Mouse (Mus musculus) embryonic facial prominence, embryonic 13.5 days (tissue): Measurements from ENCODE around the gene Itfg1. TPM values are rescaled to one million over a fixed set of nuclear protein-coding genes. Genes with fewer than 3 reads are reported as not detected.
A peak's percentile ranks its signal among the peaks of the same experiment; 100 is the strongest.
"Not testable (repeated sequence)": the region's sequence is repeated elsewhere in the genome, so short reads cannot be mapped to it uniquely, and the experiment has no call there.

Experiments used
- ATAC-seq: fragments of 200-750 bp; cut with Nextera tagmentation; 2 replicates; pipeline ENCODE4 v1.8.0; 2017; ENCODE audit warnings: low read depth; ENCODE audit not compliant: insufficient number of reproducible peaks, insufficient read depth, low FRiP score, low TSS enrichment
- H3K27ac ChIP-seq: fragments of 300-500 bp; sonication (generic); 2 replicates; pipeline ENCODE4 v1.5.1; 2015; ENCODE audit warnings: moderate library complexity, mild to moderate bottlenecking, inconsistent platforms
- H3K27me3 ChIP-seq: fragments of 300-500 bp; sonication (generic); 2 replicates; pipeline ENCODE4 v1.6.1; 2015; ENCODE audit warnings: mild to moderate bottlenecking, inconsistent platforms
- H3K36me3 ChIP-seq: fragments of 300-500 bp; sonication (generic); 2 replicates; pipeline ENCODE4 v1.6.1; 2015; ENCODE audit warnings: mild to moderate bottlenecking, inconsistent platforms
- H3K4me1 ChIP-seq: fragments of 300-500 bp; sonication (generic); 2 replicates; pipeline ENCODE4 v1.6.1; 2015; ENCODE audit warnings: inconsistent platforms
- H3K4me2 ChIP-seq: fragments of 300-500 bp; sonication (generic); 2 replicates; pipeline ENCODE4 v1.6.1; 2015; ENCODE audit warnings: moderate library complexity, mild to moderate bottlenecking, inconsistent platforms
- H3K4me3 ChIP-seq: fragments of 300-500 bp; sonication (generic); 2 replicates; pipeline ENCODE4 v1.5.1; 2015; ENCODE audit warnings: mild to moderate bottlenecking, inconsistent platforms
- H3K9ac ChIP-seq: fragments of 300-500 bp; sonication (generic); 2 replicates; pipeline ENCODE4 v1.6.1; 2015; ENCODE audit warnings: mild to moderate bottlenecking, inconsistent platforms
- H3K9me3 ChIP-seq: fragments of 300-500 bp; sonication (generic); 2 replicates; pipeline ENCODE4 v1.6.1; 2016; ENCODE audit warnings: inconsistent platforms
- WGBS: fragments of 180-500 bp; shearing (Covaris S2); methylation state at CpG from one replicate; pipeline ENCODE4 v1.1.7; 2015; ENCODE audit warnings: mixed read lengths; 5-methylcytosine and 5-hydroxymethylcytosine counted together
- polyA plus RNA-seq: library from polyadenylated mRNA; unstranded; fragments of >200 nt; fragmentation: Nextera tagmentation; extraction: Ambion mirVana; gene quantifications from 2 replicates; pipeline ENCODE4 v1.2.1, GENCODE M21; 2015

Itfg1 gene
- 72.2 and 73.7 TPM in 2 replicates for polyA plus RNA-seq

DNA sequence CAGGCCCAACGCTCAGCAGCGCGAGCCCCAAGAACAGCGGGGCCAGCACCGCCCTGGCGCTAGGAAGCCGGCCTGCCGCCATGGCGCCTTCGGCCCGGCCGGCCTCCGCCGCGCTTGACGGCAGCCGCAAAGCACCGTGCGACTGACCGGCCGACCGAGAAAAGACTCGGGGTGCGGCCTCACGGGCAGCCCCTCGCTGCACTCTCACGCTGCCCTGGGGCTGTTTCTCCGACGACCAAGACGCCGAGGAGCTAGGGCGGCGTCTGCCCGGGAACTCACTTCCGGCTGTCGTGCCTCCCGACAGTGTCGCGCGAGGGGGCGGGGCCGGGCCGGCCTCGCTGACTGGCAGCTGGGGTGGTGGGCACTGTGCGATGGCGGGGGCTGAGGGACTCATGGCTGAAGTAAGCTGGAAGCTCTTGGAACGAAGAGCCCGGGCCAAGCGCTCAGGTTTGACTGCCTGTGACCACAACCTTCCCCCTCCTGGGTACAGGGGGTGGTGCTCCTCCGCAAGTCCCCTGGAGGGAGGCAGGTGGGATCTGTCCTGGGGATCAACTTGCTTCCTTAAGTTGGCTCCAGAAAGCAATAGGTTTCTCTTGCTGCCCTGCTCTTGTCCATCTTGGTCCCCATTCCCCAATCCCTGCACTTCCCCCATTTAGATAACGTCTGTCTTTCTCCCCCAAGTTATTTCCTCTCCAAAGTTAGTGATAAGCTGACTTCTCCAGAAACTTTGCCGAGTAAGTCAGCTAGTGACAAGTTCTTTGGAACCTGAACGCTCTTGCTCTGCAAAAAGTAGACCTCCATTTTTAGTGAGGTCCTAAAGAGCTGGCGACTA, at the start of gene Itfg1, which contains the start of gene Phkb:
Gene Itfg1 (minus strand): TSS at position 265 of the 832 bp plus-strand sequence.
Gene Phkb (plus strand): TSS at position 303 of the 832 bp plus-strand sequence.
- peaks cover 12% of the 10 kb centered on the region for H3K4me1 ChIP-seq
- H3K27me3 ChIP-seq: no peaks in the 10 kb centered on the region
- peak within 1 kb of the TSS; percentile 90 for H3K4me3 ChIP-seq
- peak within 1 kb of the TSS; percentile 94 for H3K9ac ChIP-seq
- peaks cover 15% of the 10 kb centered on the region for H3K36me3 ChIP-seq
- H3K4me2 ChIP-seq: peak within 1 kb of the TSS; percentile 81
- ATAC-seq: peak; percentile 97
- H3K27ac ChIP-seq: peak within 1 kb of the TSS; percentile 95
- WGBS: under 1% methylated on average over 51 of the region's 54 CpGs
- H3K9me3 ChIP-seq: no peaks in the 10 kb centered on the region

DNA sequence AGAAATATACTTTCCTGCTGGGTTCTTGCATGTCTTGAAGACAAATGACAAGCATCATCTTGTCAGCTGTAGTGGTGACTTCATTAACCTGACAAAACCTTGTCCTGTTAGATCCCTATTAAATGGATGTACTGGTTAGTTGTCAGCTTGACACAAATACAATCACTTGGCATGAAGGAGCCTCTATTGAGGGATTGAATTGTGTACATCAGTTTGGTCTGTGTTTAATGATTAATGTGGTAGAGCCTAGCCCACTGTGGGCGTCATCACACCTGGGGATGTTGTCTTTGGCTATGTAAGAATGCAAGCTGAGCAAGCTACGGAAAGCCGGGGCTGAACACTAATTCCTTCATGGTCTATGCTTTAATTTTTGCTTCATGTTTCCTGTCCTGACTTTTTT, 44.1 kb upstream of the Itfg1 start:
- Histone ChIP-seq H3K9ac (no peak overlapping the region), H3K36me3 (peaks cover 37% of the 10 kb centered on the region), H3K4me2 (no peak overlapping the region), H3K9me3 (no peaks in the 10 kb centered on the region), H3K27ac (no peak overlapping the region), H3K4me1 (no peaks in the 10 kb centered on the region), H3K27me3 (no peaks in the 10 kb centered on the region), H3K4me3 (no peak overlapping the region)
- no peak for ATAC-seq
- WGBS: 94% methylated on average over 3 of the region's 3 CpGs

DNA sequence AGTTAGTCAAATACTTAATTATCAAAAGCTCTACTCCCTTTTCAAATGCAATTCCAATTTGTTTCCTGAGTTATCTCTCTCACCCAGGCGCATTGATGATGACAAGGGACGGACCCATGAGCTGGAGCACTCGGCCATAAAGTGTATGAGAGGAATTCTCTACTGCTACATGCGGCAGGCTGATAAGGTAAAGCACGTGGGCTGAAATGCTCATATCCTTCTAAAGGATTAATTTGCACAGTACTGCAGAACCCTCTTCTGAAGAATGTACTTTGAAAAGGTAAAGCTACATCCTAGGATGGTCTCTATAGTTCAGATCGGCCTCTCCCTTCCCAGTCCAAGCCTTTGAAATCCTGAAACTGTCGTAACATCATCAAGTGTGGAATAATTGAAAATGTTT, 38.9 kb upstream of the Itfg1 start:
- no peak for ATAC-seq
- WGBS: 91% methylated on average over 7 of the region's 7 CpGs

DNA sequence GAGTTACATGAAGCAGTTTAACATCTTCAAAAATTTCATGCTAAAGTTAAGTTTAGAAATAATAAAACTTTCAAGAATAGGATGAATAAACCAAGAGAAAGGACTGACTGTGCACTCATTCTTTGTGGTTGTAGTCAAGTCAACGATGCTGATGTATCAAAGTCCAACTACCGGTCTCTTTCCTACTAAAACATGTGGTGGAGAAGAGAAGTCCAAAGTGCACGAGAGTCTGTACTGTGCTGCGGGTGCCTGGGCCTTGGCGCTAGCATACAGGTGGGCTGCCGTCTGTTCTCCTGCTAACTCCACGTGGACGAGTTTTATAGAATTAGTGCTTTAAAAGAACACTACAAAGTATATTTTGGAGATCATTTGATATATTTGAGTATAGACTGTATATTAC, 37.3 kb upstream of the Itfg1 start:
- no peaks in the 10 kb centered on the region for H3K9me3 ChIP-seq
- no peak overlapping the region for H3K4me3 ChIP-seq
- H3K4me1 ChIP-seq: no peaks in the 10 kb centered on the region
- peaks cover 30% of the 10 kb centered on the region for H3K36me3 ChIP-seq
- no peak for ATAC-seq
- no peaks in the 10 kb centered on the region for H3K27me3 ChIP-seq
- no peak overlapping the region for H3K9ac ChIP-seq
- H3K4me2 ChIP-seq: no peak overlapping the region
- H3K27ac ChIP-seq: no peak overlapping the region
- WGBS: 91% methylated on average over 8 of the region's 8 CpGs

More for the DNA sequence above, 38.9 kb upstream of the Itfg1 start:
- Histone ChIP-seq H3K27me3 (no peaks in the 10 kb centered on the region), H3K9me3 (no peaks in the 10 kb centered on the region), H3K4me1 (no peaks in the 10 kb centered on the region), H3K36me3 (peaks cover 35% of the 10 kb centered on the region), H3K4me3 (no peak overlapping the region), H3K9ac (no peak overlapping the region), H3K4me2 (no peak overlapping the region), H3K27ac (no peak overlapping the region)

DNA sequence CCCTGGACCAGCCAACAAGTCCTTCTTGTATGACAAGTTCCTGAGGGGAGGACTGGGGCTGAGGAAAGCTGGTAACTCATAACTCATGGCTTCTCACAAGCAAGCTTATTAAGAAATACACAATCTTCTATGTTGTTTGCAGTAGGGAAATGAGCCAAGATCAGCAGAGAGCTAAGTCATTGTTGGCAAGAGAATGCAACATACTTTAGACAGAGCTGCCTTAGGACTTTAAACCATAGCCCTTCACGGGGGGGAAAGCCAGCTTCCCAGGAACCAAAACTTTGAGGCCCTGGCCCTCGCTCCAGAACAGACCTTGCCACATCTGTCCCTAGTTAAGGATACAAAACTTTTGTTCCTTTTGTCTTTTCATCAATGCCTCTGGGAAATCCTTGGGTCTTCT, 30.9 kb upstream of the Itfg1 start:
- no peaks in the 10 kb centered on the region for H3K27me3 ChIP-seq
- no peak overlapping the region for H3K4me3 ChIP-seq
- WGBS: 23% methylated on average over 2 of the region's 2 CpGs
- H3K4me2 ChIP-seq: no peak overlapping the region
- ATAC-seq: no peak; the same call in 1 of the 2 replicates
- H3K27ac ChIP-seq: peak overlapping the region; percentile 79
- H3K9me3 ChIP-seq: no peaks in the 10 kb centered on the region
- H3K9ac ChIP-seq: no peak overlapping the region
- H3K36me3 ChIP-seq: no peaks in the 10 kb centered on the region
- peaks cover 9% of the 10 kb centered on the region for H3K4me1 ChIP-seq

DNA sequence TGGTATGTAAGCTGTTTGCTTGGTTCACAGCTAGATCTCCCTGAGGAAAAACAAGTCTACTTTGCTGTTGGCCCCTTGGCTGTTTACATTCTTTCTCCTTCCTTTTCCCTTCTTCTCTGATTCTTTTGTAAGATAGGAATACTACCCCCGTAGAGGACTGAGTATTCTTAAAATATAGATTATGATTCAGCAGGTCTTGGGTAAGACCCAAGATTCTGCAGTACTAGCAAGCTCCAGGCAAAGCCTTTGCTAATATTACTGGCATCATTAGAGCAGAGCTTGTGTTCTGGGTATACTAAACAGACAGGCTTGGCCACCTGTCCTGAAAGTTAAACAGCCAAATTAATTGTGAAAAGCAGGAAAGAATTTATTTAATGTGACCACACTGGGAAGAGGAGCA, 21.7 kb upstream of the Itfg1 start:
- no peak for ATAC-seq
- Histone ChIP-seq H3K4me3 (no peak overlapping the region), H3K27ac (no peak overlapping the region), H3K36me3 (no peaks in the 10 kb centered on the region), H3K27me3 (no peaks in the 10 kb centered on the region), H3K9ac (no peak overlapping the region), H3K4me2 (no peak overlapping the region), H3K9me3 (no peaks in the 10 kb centered on the region), H3K4me1 (no peaks in the 10 kb centered on the region)
- 58% methylated on average over 1 of the region's 1 CpGs for WGBS

DNA sequence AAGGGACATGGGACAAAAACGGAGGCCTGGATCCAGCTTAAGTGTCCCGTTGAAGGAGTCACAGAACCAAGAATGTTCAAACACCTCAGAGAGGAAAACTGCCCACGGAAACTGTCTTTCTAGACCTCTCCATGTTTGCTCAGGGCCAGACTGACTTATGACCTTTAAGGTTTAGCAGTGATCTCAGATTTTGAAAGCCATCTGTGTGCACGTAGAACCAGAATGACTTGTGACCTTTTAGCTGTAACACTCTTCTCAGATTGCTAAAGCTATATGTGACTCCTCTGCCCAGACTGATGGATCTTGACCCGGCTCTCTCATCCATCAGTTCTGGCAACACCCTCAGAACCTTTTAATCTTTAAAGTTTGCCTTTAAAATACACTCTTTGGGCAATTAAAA, 19.9 kb upstream of the Itfg1 start:
- Histone ChIP-seq H3K27ac (no peak overlapping the region), H3K36me3 (no peaks in the 10 kb centered on the region), H3K9me3 (no peaks in the 10 kb centered on the region), H3K4me1 (no peaks in the 10 kb centered on the region), H3K4me3 (no peak overlapping the region), H3K9ac (no peak overlapping the region), H3K27me3 (no peaks in the 10 kb centered on the region), H3K4me2 (no peak overlapping the region)
- WGBS: 54% methylated on average over 5 of the region's 5 CpGs
- ATAC-seq: no peak

DNA sequence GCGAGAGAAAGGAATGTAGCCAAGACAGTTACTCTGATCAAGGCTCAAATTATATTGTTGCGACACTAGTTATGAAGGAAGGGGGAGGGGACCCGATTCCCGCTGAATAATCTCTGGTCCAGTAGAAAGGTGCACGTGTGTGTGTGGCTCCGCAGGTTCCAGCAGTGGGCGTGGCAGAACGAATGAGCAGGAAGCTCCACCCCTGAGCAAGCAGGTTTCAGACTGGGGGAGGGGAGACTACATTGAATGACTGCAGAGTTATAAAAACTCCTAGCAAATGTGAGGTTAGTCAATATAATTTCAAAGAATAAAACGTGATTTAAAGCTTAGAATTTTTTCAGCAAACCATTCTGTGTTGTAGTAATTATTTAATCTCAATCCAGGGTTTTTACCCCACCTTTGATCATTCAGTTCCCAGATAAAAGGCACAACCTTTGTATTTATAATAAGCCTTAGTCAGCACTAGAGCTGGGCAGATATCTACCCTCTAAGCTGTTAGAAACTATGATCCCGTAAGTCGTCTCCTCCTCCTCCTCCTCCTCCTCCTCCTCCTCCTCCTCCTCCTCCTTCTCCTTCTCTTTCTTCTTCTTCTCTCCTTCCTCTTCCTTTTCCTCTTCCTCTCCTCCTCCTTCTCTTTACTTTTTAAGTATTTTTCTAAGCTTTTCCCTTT, 16.6 kb upstream of the Itfg1 start:
- not testable (repeated sequence) for H3K36me3 ChIP-seq, H3K9me3 ChIP-seq, H3K4me3 ChIP-seq, H3K4me1 ChIP-seq, H3K4me2 ChIP-seq, ATAC-seq, H3K27me3 ChIP-seq, H3K27ac ChIP-seq, H3K9ac ChIP-seq
- 36% methylated on average over 11 of the region's 11 CpGs for WGBS

DNA sequence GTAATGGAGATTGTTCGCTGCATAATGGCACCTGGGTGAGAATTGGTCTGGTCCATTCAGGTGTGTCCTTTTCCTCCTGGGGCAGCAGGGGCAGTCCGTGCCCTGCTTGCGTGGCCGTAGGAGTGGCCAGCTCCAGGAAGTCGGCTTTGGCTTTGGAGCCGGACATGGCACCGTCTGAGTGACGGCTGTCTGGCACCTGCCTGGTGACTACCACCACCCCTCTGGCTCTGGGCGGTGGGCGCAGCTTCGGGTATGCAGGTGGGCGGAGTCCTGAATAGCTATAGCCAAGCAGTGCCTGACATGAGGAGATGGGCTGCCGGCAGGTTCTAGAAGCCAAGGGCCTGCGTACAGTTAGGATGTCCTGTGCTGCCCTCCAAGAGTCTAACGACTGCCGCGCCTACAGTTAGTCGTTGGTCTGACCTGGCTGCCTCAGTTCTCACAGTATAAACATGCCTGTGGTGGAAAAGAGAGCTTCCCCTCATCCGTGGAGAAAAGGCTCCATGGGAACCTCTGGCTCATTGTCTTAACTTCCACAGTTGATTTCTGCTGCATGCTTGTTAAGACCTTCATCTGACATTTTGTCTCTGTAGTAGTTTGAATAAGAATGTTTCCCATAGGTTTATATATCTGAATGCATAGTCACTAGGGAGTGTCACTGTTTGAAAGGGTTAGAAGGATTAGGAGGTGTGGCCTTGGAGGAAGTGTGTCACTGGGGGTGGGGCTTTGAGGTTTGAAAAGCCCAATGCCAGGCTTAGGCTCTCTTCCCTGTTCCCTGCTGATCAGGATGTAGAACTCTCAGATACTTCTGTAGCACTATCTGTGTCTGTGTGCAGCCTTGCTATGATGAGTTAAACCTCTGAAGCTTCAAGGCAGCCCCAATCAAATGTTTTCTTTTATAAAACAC, 13.8 kb upstream of the Itfg1 start:
- Histone ChIP-seq H3K36me3 (peaks cover 9% of the 10 kb centered on the region; the same call in 1 of the 2 replicates), H3K9me3 (no peaks in the 10 kb centered on the region), H3K9ac (no peak overlapping the region), H3K4me1 (no peaks in the 10 kb centered on the region), H3K4me3 (no peak overlapping the region), H3K27ac (no peak overlapping the region), H3K4me2 (no peak overlapping the region), H3K27me3 (no peaks in the 10 kb centered on the region)
- no peak for ATAC-seq
- 90% methylated on average over 19 of the region's 19 CpGs for WGBS

DNA sequence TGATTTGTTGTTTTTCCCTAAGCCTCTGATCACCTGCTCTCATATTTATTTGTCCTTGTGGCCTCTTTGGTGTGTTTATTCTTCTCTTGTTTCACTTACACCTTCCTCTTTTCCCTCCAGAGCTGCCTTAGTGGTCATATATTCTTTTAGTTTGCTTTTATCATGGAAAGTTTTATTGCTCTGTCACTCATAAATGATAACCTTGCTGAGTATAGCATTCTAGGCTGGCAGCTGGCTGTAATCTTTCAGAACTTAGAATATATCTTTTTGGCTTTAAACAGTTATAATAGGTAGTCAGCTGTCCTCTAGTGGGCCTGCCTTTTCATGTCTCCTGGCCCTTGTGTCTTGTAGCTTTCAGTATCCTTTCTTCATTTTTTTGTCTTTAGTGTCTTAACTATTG, 5.2 kb upstream of the Itfg1 start:
- Histone ChIP-seq H3K4me1 (peaks cover 3% of the 10 kb centered on the region; the same call in 1 of the 2 replicates), H3K9me3 (no peaks in the 10 kb centered on the region), H3K9ac (no peak overlapping the region), H3K4me2 (no peak overlapping the region), H3K36me3 (0 out of 2 replicates have a peak, but pooled peaks cover 9% of the 10 kb centered on the region), H3K27me3 (no peaks in the 10 kb centered on the region), H3K27ac (no peak overlapping the region), H3K4me3 (no peak overlapping the region)
- ATAC-seq: no peak

DNA sequence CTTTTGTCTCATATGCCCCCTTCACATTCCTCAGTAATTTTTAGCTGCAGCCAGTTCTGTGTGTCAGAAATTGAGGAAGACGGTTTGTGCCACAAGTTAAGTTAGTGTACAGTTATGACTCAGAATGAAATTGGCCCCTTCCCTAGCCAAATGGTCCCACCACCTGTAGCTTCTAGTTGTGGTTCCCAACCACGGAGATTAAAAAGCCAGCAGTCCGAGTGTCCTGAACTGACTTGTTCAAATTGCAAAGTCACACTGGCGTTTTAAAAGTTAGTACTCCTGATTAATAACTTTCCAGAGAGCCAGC, 721 bp upstream of the Itfg1 start:
- peak overlapping the region; percentile 90 for H3K4me3 ChIP-seq
- no peak for ATAC-seq
- peaks cover 12% of the 10 kb centered on the region for H3K4me1 ChIP-seq
- peaks cover 15% of the 10 kb centered on the region for H3K36me3 ChIP-seq
- 6% methylated on average over 4 of the region's 4 CpGs for WGBS
- no peaks in the 10 kb centered on the region for H3K27me3 ChIP-seq
- peak overlapping the region; percentile 94 for H3K9ac ChIP-seq
- H3K4me2 ChIP-seq: peak overlapping the region; percentile 81
- H3K9me3 ChIP-seq: no peaks in the 10 kb centered on the region
- H3K27ac ChIP-seq: peak overlapping the region; percentile 95
